Mouse (Mus musculus) A20 (cell line): ENCODE data around the gene Zfand4.

ENCODE experiments used
- DNase-seq: peaks from one replicate; pipeline ENCODE4 v3.0.0-alpha.2; 2011; ENCODE audit warnings: low read depth, low spot score

Gene Zfand4

DNA sequence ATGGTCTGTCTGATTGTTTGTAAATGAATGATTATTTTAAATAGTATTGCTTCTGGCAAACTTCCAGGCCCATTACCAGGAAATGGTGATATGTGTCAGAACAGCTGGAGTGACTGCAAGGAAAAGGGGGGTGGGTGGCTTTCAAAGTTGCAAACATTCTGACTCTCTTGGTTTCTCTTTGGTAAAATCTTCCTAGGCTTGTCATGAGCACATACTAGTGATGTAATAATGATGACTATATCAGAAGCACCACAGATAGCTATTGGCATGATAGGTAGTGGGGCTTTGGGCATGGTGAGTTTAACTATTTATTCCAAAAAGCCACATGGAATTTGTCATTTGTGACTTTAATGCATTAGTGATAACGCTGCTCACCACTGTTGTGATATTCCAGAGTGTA lies 110.1 kb downstream of the Zfand4 start:
- DNase-seq, result no peak

DNA sequence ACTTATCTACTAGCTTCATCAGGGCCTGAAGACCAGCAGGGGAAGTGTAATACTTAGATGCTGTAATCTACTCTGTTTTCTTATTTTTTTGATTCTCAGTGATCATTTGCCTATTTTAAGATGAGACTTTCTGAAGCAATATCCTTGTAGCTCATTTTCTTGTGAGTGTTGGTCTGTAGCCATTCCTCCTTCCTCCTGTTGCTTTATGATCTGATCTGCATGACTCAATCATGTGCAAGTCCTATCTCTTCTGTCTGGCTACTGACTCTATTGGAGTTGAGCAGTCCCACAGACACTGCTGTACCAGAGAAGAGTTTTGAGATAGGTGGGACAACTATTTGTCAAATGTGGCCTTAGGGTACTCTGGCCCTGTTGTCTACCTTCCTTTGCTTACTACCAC lies 110.6 kb downstream of the Zfand4 start:
- DNase-seq, result no peak

DNA sequence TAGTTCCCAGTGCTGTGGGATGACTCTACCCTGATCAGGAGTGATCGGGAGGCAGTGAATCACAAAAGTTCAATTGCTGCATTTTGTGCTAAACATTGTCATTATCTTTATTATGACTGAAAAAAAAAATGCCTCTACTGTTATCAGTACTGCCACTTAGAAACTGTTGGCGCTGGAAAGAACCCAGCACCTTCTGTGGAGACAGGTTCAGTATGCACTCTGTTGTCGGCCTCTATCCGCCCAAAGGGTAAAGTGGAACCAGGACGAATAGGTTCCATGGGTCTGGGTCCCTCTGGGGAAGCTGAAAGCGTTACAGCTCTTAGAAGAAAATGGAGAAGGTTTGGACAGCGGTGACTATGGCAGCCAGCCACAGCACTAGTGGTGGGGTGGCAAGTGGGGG lies 114.9 kb downstream of the Zfand4 start:
- DNase-seq, result no peak
